Mouse (Mus musculus): ENCODE measurements around the gene Efcab11.

GRCm38 (mm10) chr12:99738256-99738655 lies 146.0 kb downstream of the Efcab11 start:
- TF ChIP-seq CTCF (IDR thresholded peaks at IDR 0.05; ENCODE audit: borderline replicate concordance, insufficient read depth, low read depth, low read length) (no peak), POLR2A (IDR thresholded peaks at IDR 0.05; ENCODE audit: borderline replicate concordance, insufficient read depth, low read length) (no peak)
